12 mouse cellular contexts compared by ENCODE assay signal in the genomic region with DNA sequence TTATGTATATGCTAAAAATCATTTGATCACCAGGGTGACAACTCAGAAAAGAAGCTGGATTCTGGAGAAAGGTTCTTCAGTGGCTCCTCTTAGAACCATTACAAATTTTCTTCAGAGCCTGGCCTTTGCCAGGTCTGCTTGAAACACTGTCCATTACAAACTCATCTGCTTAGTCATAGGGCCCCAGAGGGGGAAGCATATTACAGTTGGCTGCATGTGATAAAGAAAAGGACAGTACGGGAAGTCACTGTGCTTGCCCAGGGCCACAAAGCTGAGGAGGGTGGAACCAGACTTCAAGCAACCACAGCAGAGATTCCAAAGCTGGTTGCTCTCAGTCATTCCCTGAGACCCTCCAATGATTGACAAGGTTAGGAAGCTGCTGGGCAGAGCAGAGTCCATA. TPM values are rescaled to one million over a fixed set of nuclear protein-coding genes. Genes with fewer than 3 reads are reported as not detected.
A peak's percentile ranks its signal among the peaks of the same experiment; 100 is the strongest.
DNase-seq lines count a peak whose midpoint lies in the region; ATAC-seq and TF ChIP-seq lines count a peak whose summit lies in the region.
"Had no signal": no experiment of that assay in that cellular context is flagged by ENCODE, and none has a peak within 500 bp of the region (broad histone marks: within the 10 kb centered on the region; RNA-seq: fewer than 3 reads in every experiment).

No protein-coding gene starts in this region.

- H3K9ac ChIP-seq in heart, embryonic 12.5 days: no peak overlapping the region
- H3K9ac ChIP-seq in intestine, postnatal 0 days (ENCODE audit: low read depth, low read length): no peak overlapping the region
- H3K9ac ChIP-seq: hindbrain, embryonic 13.5 days had no signal

- WGBS in heart, embryonic 12.5 days: 24% methylated on average over 1 of the region's 1 CpGs
- WGBS in intestine, postnatal 0 days: 22% methylated on average over 1 of the region's 1 CpGs
- whole genome bisulfite sequencing in small intestine, adult 2 months: 61% methylated on average over 1 of the region's 1 CpGs

- TF ChIP-seq CTCF in intestine, postnatal 0 days (IDR thresholded peaks at IDR 0.05; ENCODE audit: low read depth): no peak
- TF ChIP-seq CTCF in small intestine, adult 2 months (IDR thresholded peaks at IDR 0.05; ENCODE audit: extremely low read depth, insufficient read length, insufficient replicate concordance, low read depth, low read length): no peak

- H3K4me3 ChIP-seq in heart, embryonic 12.5 days: no peak overlapping the region
- H3K4me3 ChIP-seq in intestine, postnatal 0 days (ENCODE audit: low read depth, low read length): no peak overlapping the region
- no peak overlapping the region for H3K4me3 ChIP-seq in small intestine, adult 2 months (ENCODE audit: low read depth, low read length)
- H3K4me3 ChIP-seq: embryonic facial prominence, embryonic 10.5 days; hindbrain, embryonic 13.5 days had no signal

- no peaks in the 10 kb centered on the region for H3K27me3 ChIP-seq in heart, embryonic 12.5 days (replicated peaks)
- H3K27me3 ChIP-seq in intestine, postnatal 0 days (replicated peaks; ENCODE audit: control insufficient read depth, insufficient read depth, low read length): no peaks in the 10 kb centered on the region
- H3K27me3 ChIP-seq in small intestine, adult 2 months (ENCODE audit: control insufficient read depth, insufficient read depth, low read length): no peaks in the 10 kb centered on the region
- H3K27me3 ChIP-seq: hindbrain, embryonic 13.5 days had no signal

- no peaks in the 10 kb centered on the region for H3K36me3 ChIP-seq in heart, embryonic 12.5 days
- H3K36me3 ChIP-seq in intestine, postnatal 0 days (ENCODE audit: control insufficient read depth, insufficient read depth): no peaks in the 10 kb centered on the region
- no peaks in the 10 kb centered on the region for H3K36me3 ChIP-seq in small intestine, adult 2 months (ENCODE audit: control insufficient read depth, insufficient read depth, low read length)
- H3K36me3 ChIP-seq: embryonic facial prominence, embryonic 10.5 days; hindbrain, embryonic 13.5 days had no signal

- H3K27ac ChIP-seq in heart, embryonic 12.5 days (ENCODE audit: poor library complexity, severe bottlenecking): no peak overlapping the region; the same call in 1 of the 2 replicates
- peak overlapping the region; percentile 77 for H3K27ac ChIP-seq in intestine, postnatal 0 days (ENCODE audit: low read depth, low read length)
- 0 out of 2 replicates have a peak overlapping the region, but pooled peaks have one; percentile 39 for H3K27ac ChIP-seq in small intestine, adult 2 months (ENCODE audit: insufficient read depth, low read depth, low read length)
- H3K27ac ChIP-seq: embryonic facial prominence, embryonic 10.5 days; hindbrain, embryonic 13.5 days; kidney, postnatal 0 days had no signal

- intact Hi-C loops in heart, postnatal 14 days (cut with DNase I): loop anchor here (10.0 kb wide), 1 partner anchor 195 kb away; a partner anchor contains a TSS

- peak; percentile 63 for ATAC-seq in heart, embryonic 12.5 days (ENCODE audit: insufficient number of reproducible peaks, low FRiP score)
- ATAC-seq in intestine, postnatal 0 days: no peak

- no peak for TF ChIP-seq POLR2A in small intestine, adult 2 months (IDR thresholded peaks at IDR 0.05; ENCODE audit: low read depth, low read length)

- peaks cover 32% of the 10 kb centered on the region for H3K4me1 ChIP-seq in heart, embryonic 12.5 days (replicated peaks)
- peaks cover 16% of the 10 kb centered on the region for H3K4me1 ChIP-seq in intestine, postnatal 0 days (replicated peaks; ENCODE audit: control insufficient read depth, insufficient read depth, low read length)
- H3K4me1 ChIP-seq in small intestine, adult 2 months (ENCODE audit: control insufficient read depth, insufficient read depth, insufficient read length, low read length): peaks cover 28% of the 10 kb centered on the region

- no peak for DNase-seq in heart, postnatal 14 days
- DNase-seq in c-Kit-positive CD71-positive TER-119-negative erythroid progenitor cells, embryonic 14.5 days (ENCODE audit: low read depth): peak; percentile 63
- DNase-seq in layer of hippocampus, adult 8-10 months (ENCODE audit: low spot score in 2 of 2): no peak
- no peak for DNase-seq in adipocyte (ENCODE audit: low spot score)
- DNase-seq in kidney, postnatal 36 days: no peak
- DNase-seq: right cerebral cortex, adult 18-20 months had no signal

- H3K9me3 ChIP-seq in heart, embryonic 12.5 days (replicated peaks): no peaks in the 10 kb centered on the region
- no peaks in the 10 kb centered on the region for H3K9me3 ChIP-seq in intestine, postnatal 0 days (ENCODE audit: control insufficient read depth)
- H3K9me3 ChIP-seq: embryonic facial prominence, embryonic 10.5 days; hindbrain, embryonic 13.5 days had no signal

- no peak overlapping the region; the same call in 1 of the 2 replicates for H3K4me2 ChIP-seq in heart, embryonic 12.5 days
- no peak overlapping the region for H3K4me2 ChIP-seq in intestine, postnatal 0 days (replicated peaks; ENCODE audit: low read depth)
- H3K4me2 ChIP-seq: hindbrain, embryonic 13.5 days had no signal

RNA-seq across cellular contexts. Expression of a gene that starts 3.1 kb away (rescaled TPM):
- 5.6 and 5.8 TPM in 2 replicates for polyA plus RNA-seq in heart, embryonic 12.5 days (2016; fragmentation: Nextera tagmentation; extraction: Ambion mirVana)
- 10 to 100 TPM; 40.3 to 45.0 TPM for total RNA-seq in heart, postnatal 14 days (2021)
- polyA plus RNA-seq in intestine, postnatal 0 days (2015; fragmentation: Nextera tagmentation; extraction: Ambion mirVana): 34.8 and 36.2 TPM in 2 replicates
- 40.6 and 103 TPM in 2 replicates for polyA plus RNA-seq in small intestine, adult 2 months (2012; rRNA removed)
- total RNA-seq in layer of hippocampus, adult 8-10 months (2022): 10 to 100 TPM; 66.3 to 80.7 (median 73.3) TPM
